Mouse (Mus musculus): ENCODE data around the gene Cd163.
A peak's percentile ranks its signal among the peaks of the same experiment; 100 is the strongest.

The Cd163 gene

GRCm38 (mm10) chr6:124364328-124364727 lies 59.9 kb downstream of the Cd163 start:
- no peak for DNase-seq

- DNase-seq: peak; percentile 89
These were observed 69.2 kb downstream of the Cd163 start for GRCm38 (mm10) chr6:124373584-124374206.

- peak; percentile 51 for DNase-seq
These were observed 70.2 kb downstream of the Cd163 start for GRCm38 (mm10) chr6:124374683-124375082.

GRCm38 (mm10) chr6:124375435-124375884 lies 71.0 kb downstream of the Cd163 start:
- peak; percentile 99 for DNase-seq

GRCm38 (mm10) chr6:124376311-124376710 lies 71.9 kb downstream of the Cd163 start:
- peak; percentile 58 for DNase-seq

GRCm38 (mm10) chr6:124377494-124378255 lies 73.2 kb downstream of the Cd163 start:
- DNase-seq: peak; percentile 84

GRCm38 (mm10) chr6:124379331-124379730 lies 74.9 kb downstream of the Cd163 start:
- DNase-seq: peak; percentile 89
